Mouse (Mus musculus): ENCODE measurements around the gene Gm35134. TPM values are rescaled to one million over a fixed set of nuclear protein-coding genes. Genes with fewer than 3 reads are reported as not detected.

Gene Gm35134
- not detected for polyA plus RNA-seq (2014; fragmentation: Illumina TruSeq; extraction: RNeasy Lipid Tissue Mini Kit (QIAGEN cat#74804); ENCODE audit: low read depth, low replicate concordance)

GRCm38 (mm10) chrY:19112707-19113106 lies at the start of gene Gm35134:
Gene Gm35134, plus strand, starts transcription at chrY:19113007.

Measured in adipose tissue, adult 10 weeks (tissue).